Mouse (Mus musculus): Measurements from ENCODE around the gene Ctc1.

DNA sequence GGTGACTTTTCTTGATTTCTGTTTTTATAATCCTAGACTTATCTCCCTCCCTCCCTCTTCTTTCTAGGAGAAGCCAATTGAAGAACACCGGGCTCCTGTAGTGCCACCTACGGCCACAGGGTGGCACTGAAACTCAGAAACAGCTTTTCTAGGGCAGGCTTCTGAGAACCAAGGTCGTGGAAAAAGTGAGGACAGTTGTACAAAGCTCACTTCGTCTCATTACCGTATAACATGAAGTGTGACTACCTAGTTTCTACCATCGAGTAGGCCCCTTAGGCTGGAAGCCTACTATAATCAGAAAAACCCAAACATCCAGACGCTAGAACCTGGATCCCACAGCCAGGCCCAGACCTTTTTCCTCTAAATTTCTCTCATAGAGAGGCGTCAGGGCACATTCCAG, 51.2 kb downstream of the Ctc1 start:
- TF ChIP-seq CTCF (IDR thresholded peaks at IDR 0.05; ENCODE audit: extremely low read depth, insufficient read depth, low read length), result peak; percentile 82
- no peak for TF ChIP-seq POLR2A (IDR thresholded peaks at IDR 0.05; ENCODE audit: extremely low read depth, insufficient read depth, low read length)
